Mouse (Mus musculus): ENCODE measurements at regions not wholly inside any gene's neighbourhood (a gene's known extent, or its start where the extent isn't known, plus 50 kb on each side); places are given as distances from the start of the nearest gene placed in this dataset. TPM values are rescaled to one million over a fixed set of nuclear protein-coding genes. Genes with fewer than 3 reads are reported as not detected.

DNA sequence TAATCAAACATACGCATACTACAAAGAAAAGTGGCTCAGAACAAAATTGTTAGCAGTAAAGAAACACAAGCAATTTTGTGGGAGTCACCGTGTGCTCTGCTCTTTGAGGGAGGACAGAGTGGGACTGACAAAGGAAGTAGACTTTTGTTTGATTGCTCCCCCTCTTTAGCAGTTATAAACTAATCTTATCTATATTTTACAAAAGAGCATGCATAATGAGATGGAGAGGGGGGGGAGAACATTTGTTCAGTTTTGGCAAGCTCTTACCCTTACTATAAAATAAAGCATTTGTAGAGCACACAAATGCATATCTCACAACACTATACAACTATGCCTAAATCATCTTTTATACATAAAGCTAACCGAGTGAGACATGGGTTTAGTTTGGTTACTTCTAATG is 332.9 kb downstream of the Tex13c3 start:
- Histone ChIP-seq H3K4me3 (replicated peaks; ENCODE audit: low read length) (no peak overlapping the region), H3K9me3 (ENCODE audit: control insufficient read depth, low read length) (no peaks in the 10 kb centered on the region), H3K27me3 (ENCODE audit: control insufficient read depth, insufficient read depth, low read length) (no peaks in the 10 kb centered on the region), H3K27ac (no peak overlapping the region), H3K4me2 (replicated peaks) (no peak overlapping the region), H3K36me3 (replicated peaks; ENCODE audit: control insufficient read depth, insufficient read depth) (no peaks in the 10 kb centered on the region), H3K9ac (no peak overlapping the region), H3K4me1 (replicated peaks; ENCODE audit: control insufficient read depth, insufficient read depth, low read length) (no peaks in the 10 kb centered on the region)
- ATAC-seq (ENCODE audit: low FRiP score) (no peak), DNase-seq (ENCODE audit: low spot score) (no peak)
- 92% methylated on average over 3 of the region's 3 CpGs for WGBS

- Histone ChIP-seq H3K27ac (no peak overlapping the region), H3K4me1 (replicated peaks; ENCODE audit: control insufficient read depth, insufficient read depth, low read length) (no peaks in the 10 kb centered on the region), H3K9me3 (ENCODE audit: control insufficient read depth, low read length) (no peaks in the 10 kb centered on the region), H3K4me3 (replicated peaks; ENCODE audit: low read length) (no peak overlapping the region), H3K36me3 (replicated peaks; ENCODE audit: control insufficient read depth, insufficient read depth) (no peaks in the 10 kb centered on the region), H3K4me2 (replicated peaks) (no peak overlapping the region), H3K9ac (no peak overlapping the region), H3K27me3 (ENCODE audit: control insufficient read depth, insufficient read depth, low read length) (no peaks in the 10 kb centered on the region)
- ATAC-seq (ENCODE audit: low FRiP score) (no peak), DNase-seq (ENCODE audit: low spot score) (no peak)
- 87% methylated on average over 7 of the region's 7 CpGs for WGBS
These were observed 368.4 kb downstream of the Tex13c3 start for GRCm38 (mm10) chrX:19112753-19113152.

DNA sequence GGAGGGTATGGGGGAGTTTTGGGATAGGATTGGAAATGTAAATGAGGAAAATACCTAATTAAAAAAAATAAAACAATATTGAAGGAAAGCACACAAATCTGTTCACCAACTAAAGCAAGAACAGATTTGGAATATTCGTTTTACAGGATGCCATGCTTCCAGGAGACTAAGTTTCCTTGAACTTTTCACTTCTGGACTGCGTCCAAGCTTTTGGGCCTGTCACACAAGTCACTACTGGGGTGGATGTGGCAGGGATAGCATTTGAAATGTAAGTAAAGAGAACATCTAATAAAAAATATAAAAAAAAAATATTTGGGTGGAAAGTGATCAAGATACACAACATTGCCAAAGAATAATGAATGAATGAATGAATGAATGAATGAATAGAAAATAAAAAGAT is 378.2 kb downstream of the Tex13c3 start:
- Histone ChIP-seq H3K36me3 (replicated peaks; ENCODE audit: control insufficient read depth, insufficient read depth) (no peaks in the 10 kb centered on the region), H3K4me3 (replicated peaks; ENCODE audit: low read length) (no peak overlapping the region), H3K9ac (no peak overlapping the region), H3K4me2 (replicated peaks) (no peak overlapping the region), H3K9me3 (ENCODE audit: control insufficient read depth, low read length) (no peaks in the 10 kb centered on the region), H3K4me1 (replicated peaks; ENCODE audit: control insufficient read depth, insufficient read depth, low read length) (no peaks in the 10 kb centered on the region), H3K27me3 (ENCODE audit: control insufficient read depth, insufficient read depth, low read length) (no peaks in the 10 kb centered on the region), H3K27ac (no peak overlapping the region)
- WGBS = 78% methylated on average over 2 of the region's 2 CpGs
- no peak for ATAC-seq (ENCODE audit: low FRiP score)
- DNase-seq (ENCODE audit: low spot score) = no peak

DNA sequence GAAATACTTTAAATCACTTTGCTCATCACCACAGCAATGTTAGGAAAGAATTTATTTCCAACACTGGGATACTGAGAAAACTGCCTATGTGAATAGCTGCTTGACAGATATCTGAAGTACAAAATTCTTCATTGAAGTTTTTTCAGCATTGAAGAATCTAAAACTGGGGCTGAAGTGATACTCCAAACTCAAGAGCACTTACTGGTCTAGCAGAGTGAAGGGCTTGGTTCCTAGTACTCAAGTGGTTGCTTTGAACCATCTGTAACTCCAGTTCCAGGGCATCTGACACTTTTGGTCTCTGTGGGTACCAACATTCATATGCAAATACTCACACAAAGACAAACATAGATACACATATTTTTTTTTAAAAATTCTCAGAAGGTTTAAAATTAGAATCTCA is 385.2 kb downstream of the Tex13c3 start:
- no peaks in the 10 kb centered on the region for H3K27me3 ChIP-seq (ENCODE audit: control insufficient read depth, insufficient read depth, low read length)
- no peak for ATAC-seq (ENCODE audit: low FRiP score)
- no peak for DNase-seq (ENCODE audit: low spot score)
- no peak overlapping the region for H3K27ac ChIP-seq
- H3K4me3 ChIP-seq (replicated peaks; ENCODE audit: low read length) = no peak overlapping the region
- no peak overlapping the region for H3K9ac ChIP-seq
- H3K36me3 ChIP-seq (replicated peaks; ENCODE audit: control insufficient read depth, insufficient read depth) = no peaks in the 10 kb centered on the region
- no peaks in the 10 kb centered on the region for H3K9me3 ChIP-seq (ENCODE audit: control insufficient read depth, low read length)
- no peaks in the 10 kb centered on the region for H3K4me1 ChIP-seq (replicated peaks; ENCODE audit: control insufficient read depth, insufficient read depth, low read length)
- H3K4me2 ChIP-seq (replicated peaks) = no peak overlapping the region

GRCm38 (mm10) chrX:19084435-19084834 is 396.7 kb downstream of the Tex13c3 start:
- Histone ChIP-seq H3K4me2 (replicated peaks) (no peak overlapping the region), H3K27me3 (ENCODE audit: control insufficient read depth, insufficient read depth, low read length) (no peaks in the 10 kb centered on the region), H3K9me3 (ENCODE audit: control insufficient read depth, low read length) (no peaks in the 10 kb centered on the region), H3K4me3 (replicated peaks; ENCODE audit: low read length) (no peak overlapping the region), H3K27ac (no peak overlapping the region), H3K4me1 (replicated peaks; ENCODE audit: control insufficient read depth, insufficient read depth, low read length) (no peaks in the 10 kb centered on the region), H3K36me3 (replicated peaks; ENCODE audit: control insufficient read depth, insufficient read depth) (no peaks in the 10 kb centered on the region), H3K9ac (no peak overlapping the region)
- DNase-seq (ENCODE audit: low spot score) (no peak), ATAC-seq (ENCODE audit: low FRiP score) (no peak)
- WGBS = 100% methylated on average over 1 of the region's 1 CpGs

DNA sequence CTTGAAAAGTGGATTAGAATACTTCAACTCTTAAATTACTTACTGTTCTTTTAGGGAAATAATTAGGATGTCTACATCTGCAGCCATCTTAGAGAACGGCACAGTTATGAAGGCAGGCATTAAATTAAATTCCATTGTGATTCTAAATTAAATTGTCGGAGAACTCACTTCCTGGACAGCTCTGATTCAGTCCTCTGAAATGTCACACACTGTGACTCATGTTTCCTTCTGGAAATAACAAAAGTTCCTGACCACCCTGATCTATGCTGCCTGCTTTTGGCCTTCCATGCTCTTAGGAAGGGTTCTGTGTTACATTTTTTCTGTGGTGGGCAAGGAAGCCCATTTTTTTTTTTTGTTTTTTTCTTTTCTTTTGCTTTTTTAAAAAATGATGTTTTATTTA is 401.1 kb downstream of the Tex13c3 start:
- Histone ChIP-seq H3K27me3 (ENCODE audit: control insufficient read depth, insufficient read depth, low read length) (no peaks in the 10 kb centered on the region), H3K4me1 (replicated peaks; ENCODE audit: control insufficient read depth, insufficient read depth, low read length) (no peaks in the 10 kb centered on the region), H3K4me2 (replicated peaks) (no peak overlapping the region), H3K36me3 (replicated peaks; ENCODE audit: control insufficient read depth, insufficient read depth) (no peaks in the 10 kb centered on the region), H3K27ac (no peak overlapping the region), H3K4me3 (replicated peaks; ENCODE audit: low read length) (no peak overlapping the region), H3K9ac (no peak overlapping the region), H3K9me3 (ENCODE audit: control insufficient read depth, low read length) (no peaks in the 10 kb centered on the region)
- DNase-seq (ENCODE audit: low spot score) (no peak), ATAC-seq (ENCODE audit: low FRiP score) (no peak)
- WGBS = 74% methylated on average over 2 of the region's 2 CpGs

MicroRNA genes in the stretch of these regions (microRNA counts, 519-probe panel; counts per million panel counts)
- microRNA mmu-miR-221 (2,732 counts per million, percentile 8 among the panel's probes with 10 or more counts), microRNA mmu-miR-222 (not detected)

Small RNA genes in the stretch of these regions (microRNA-seq; reads per million reads assigned to microRNA genes)
- gene Mir221 (202 reads per million, percentile 60 among the genes with 10 or more reads in this experiment), gene Mir222 (98.0 reads per million, percentile 52 among the genes with 10 or more reads in this experiment)
